Mouse (Mus musculus) bone marrow, adult 2 months (tissue): ENCODE data around the gene Fam229a. TPM values are rescaled to one million over a fixed set of nuclear protein-coding genes. Genes with fewer than 3 reads are reported as not detected.

Experiments used
- H3K27ac ChIP-seq: fragments of 200-500 bp; 2 replicates; pipeline ENCODE4 v1.5.1; 2012; ENCODE audit warnings: low read depth, mild to moderate bottlenecking, control low read depth, inconsistent platforms, low read length; ENCODE audit not compliant: control insufficient read depth, poor library complexity, insufficient read depth
- H3K4me1 ChIP-seq: fragments of 200-500 bp; 2 replicates; pipeline ENCODE4 v1.6.1; 2011; ENCODE audit warnings: low read length; ENCODE audit not compliant: control insufficient read depth, insufficient read depth
- H3K4me3 ChIP-seq: fragments of 200-500 bp; replicated peaks from 2 replicates; pipeline ENCODE3; 2011; ENCODE audit warnings: mild to moderate bottlenecking, low read depth, low read length, control low read depth; ENCODE audit not compliant: control insufficient read depth
- CTCF ChIP-seq: fragments of 200-500 bp; IDR thresholded peaks from 2 replicates; pipeline ENCODE4 v1.5.1; 2011; ENCODE audit warnings: low read length, control low read depth; ENCODE audit not compliant: control insufficient read depth, insufficient read depth
- POLR2A ChIP-seq: fragments of 200-500 bp; IDR thresholded peaks from 2 replicates; pipeline ENCODE4 v1.6.1; 2011; ENCODE audit warnings: low read depth, mild to moderate bottlenecking, control low read depth, low read length, borderline replicate concordance; ENCODE audit not compliant: control insufficient read depth
- WGBS: fragments of 180-500 bp; shearing (Covaris S2); methylation state at CpG from one replicate; pipeline ENCODE4 v1.1.7; 2018; 5-methylcytosine and 5-hydroxymethylcytosine counted together
- polyA plus RNA-seq: library from polyadenylated mRNA; stranded (reverse); fragments of >200 nt; gene quantifications from 2 replicates; pipeline ENCODE4 v1.2.4, GENCODE M21; 2011; ENCODE audit warnings: low replicate concordance; ENCODE audit not compliant: missing spikeins, insufficient read depth, insufficient read length

Gene Fam229a
- 2.8 TPM in 1 of 2 replicates, not detected in the other for polyA plus RNA-seq

- 33% methylated on average over 70 of the region's 70 CpGs for WGBS
- TF ChIP-seq POLR2A (peak; percentile 14; the same call in 1 of the 2 replicates), CTCF (no peak)
- peaks cover under 1% of the 10 kb centered on the region; the same call in 1 of the 2 replicates for H3K4me1 ChIP-seq
- no peak within 1 kb of the TSS for H3K27ac ChIP-seq
- H3K4me3 ChIP-seq, result no peak within 1 kb of the TSS
Observed at GRCm38 (mm10) chr4:129490972-129491880, at the start of gene Fam229a, which contains the start of gene Tssk3. TSS of gene Fam229a (plus strand) at chr4:129491190. TSS of gene Tssk3 (minus strand) at chr4:129491022.

DNA sequence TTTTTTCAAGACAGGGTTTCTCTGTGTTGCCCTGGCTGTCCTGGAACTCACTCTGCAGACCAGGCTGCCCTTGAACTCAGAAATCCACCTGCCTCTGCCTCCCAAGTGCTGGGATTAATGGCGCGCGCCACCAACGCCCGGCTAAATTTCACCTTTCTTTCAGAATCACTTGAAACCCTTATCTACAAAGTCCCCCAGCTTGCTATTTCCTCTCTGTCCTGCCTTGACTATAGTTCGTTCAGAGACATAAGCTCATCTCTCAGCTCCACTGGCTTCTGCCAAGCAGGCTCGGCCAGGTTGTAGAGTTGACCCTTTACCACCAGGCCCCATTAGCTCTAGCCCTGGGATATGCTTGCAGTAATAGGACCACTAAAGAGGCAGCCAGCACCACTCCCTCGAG lies 43.6 kb upstream of the Fam229a start:
- Histone ChIP-seq H3K4me1 (no peaks in the 10 kb centered on the region; the same call in 1 of the 2 replicates), H3K27ac (no peak overlapping the region), H3K4me3 (no peak overlapping the region)
- no peak for TF ChIP-seq POLR2A
- no peak for TF ChIP-seq CTCF
- WGBS, result 65% methylated on average over 8 of the region's 8 CpGs

- no peak overlapping the region for H3K4me3 ChIP-seq
- WGBS, result 69% methylated on average over 11 of the region's 11 CpGs
- no peak for TF ChIP-seq CTCF
- no peak for TF ChIP-seq POLR2A
- no peak overlapping the region for H3K27ac ChIP-seq
- no peaks in the 10 kb centered on the region; the same call in 1 of the 2 replicates for H3K4me1 ChIP-seq
Observed at GRCm38 (mm10) chr4:129447778-129448563, 43.0 kb upstream of the Fam229a start.

DNA sequence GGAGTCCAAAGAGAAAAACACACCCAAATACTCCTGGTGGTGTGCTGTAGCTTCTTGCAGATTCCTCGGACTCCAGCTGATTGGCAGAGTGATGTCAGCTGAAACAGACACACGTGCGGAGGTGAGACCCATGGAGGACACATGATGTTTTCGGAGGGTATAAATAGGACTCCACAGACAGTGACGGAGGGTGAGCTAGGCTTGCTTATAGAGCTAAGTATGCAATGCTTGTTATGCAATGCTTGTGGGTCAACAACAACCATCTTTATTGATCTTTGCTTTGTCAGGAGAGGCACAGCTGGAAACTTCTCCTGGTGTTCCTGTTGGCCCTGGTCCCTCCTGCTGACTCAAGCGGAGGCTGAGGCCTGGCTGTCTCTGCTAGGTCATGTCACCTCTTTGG lies 42.3 kb upstream of the Fam229a start:
- no peak overlapping the region for H3K27ac ChIP-seq
- WGBS, result 89% methylated on average over 6 of the region's 6 CpGs
- H3K4me3 ChIP-seq, result no peak overlapping the region
- no peaks in the 10 kb centered on the region; the same call in 1 of the 2 replicates for H3K4me1 ChIP-seq
- TF ChIP-seq POLR2A, result no peak
- no peak for TF ChIP-seq CTCF

GRCm38 (mm10) chr4:129450851-129451250 lies 40.1 kb upstream of the Fam229a start:
- 48% methylated on average over 2 of the region's 2 CpGs for WGBS

DNA sequence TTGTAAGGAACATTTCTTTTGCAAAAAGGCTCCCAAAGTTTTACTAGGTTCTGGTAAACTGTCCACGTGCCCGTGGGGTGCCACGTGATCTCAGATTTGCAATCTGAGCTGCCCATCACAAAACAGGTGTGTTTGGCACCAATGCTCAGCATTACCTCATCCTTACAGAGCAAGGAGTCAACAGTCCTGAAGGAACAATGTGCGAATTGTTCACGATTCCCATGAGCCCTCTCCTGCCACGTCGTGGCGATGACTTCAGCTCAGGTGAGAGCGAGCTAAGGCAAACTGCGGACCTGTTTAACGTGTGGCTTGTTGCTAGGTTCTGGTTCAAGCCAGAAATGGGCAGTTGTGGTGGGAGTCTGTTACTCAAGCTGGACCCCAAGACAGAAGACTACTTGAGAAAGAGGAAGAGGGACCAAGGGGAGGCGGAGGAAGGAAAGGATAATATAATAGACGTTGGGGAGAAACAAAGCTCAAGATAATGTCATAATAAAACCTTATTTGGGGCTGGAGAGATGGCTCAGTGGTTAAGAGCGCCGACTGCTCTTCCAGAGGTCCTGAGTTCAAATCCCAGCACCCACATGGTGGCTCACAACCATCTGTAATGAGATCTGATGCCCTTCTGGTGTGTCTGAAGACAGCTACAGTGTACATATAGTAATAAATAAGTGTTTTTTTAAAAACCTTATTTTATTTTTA lies 39.4 kb upstream of the Fam229a start:
- 61% methylated on average over 15 of the region's 15 CpGs for WGBS
- no peak overlapping the region for H3K27ac ChIP-seq
- no peaks in the 10 kb centered on the region; the same call in 1 of the 2 replicates for H3K4me1 ChIP-seq
- no peak for TF ChIP-seq CTCF
- no peak for TF ChIP-seq POLR2A
- H3K4me3 ChIP-seq, result no peak overlapping the region

More at GRCm38 (mm10) chr4:129450851-129451250, 40.1 kb upstream of the Fam229a start:
- no peak for TF ChIP-seq POLR2A
- TF ChIP-seq CTCF, result no peak
- Histone ChIP-seq H3K4me1 (no peaks in the 10 kb centered on the region; the same call in 1 of the 2 replicates), H3K4me3 (no peak overlapping the region), H3K27ac (no peak overlapping the region)

- TF ChIP-seq CTCF, result peak; percentile 55; the same call in 1 of the 2 replicates
- TF ChIP-seq POLR2A, result no peak
- WGBS, result 2% methylated on average over 5 of the region's 5 CpGs
- no peaks in the 10 kb centered on the region; the same call in 1 of the 2 replicates for H3K4me1 ChIP-seq
- H3K4me3 ChIP-seq, result no peak overlapping the region
- H3K27ac ChIP-seq, result no peak overlapping the region
Observed at GRCm38 (mm10) chr4:129455265-129455664, 35.7 kb upstream of the Fam229a start.
